Mouse (Mus musculus): ENCODE results near the gene Ptpdc1. TPM values are rescaled to one million over a fixed set of nuclear protein-coding genes. Genes with fewer than 3 reads are reported as not detected.

Gene Ptpdc1
- polyA plus RNA-seq, 1 experiment from 2014 or later, result 9.4 TPM

GRCm38 (mm10) chr13:48603296-48603695 lies 22.2 kb downstream of the Ptpdc1 start:
- 80% methylated on average over 3 of the region's 3 CpGs for WGBS
- Histone ChIP-seq H3K4me3 (no peak overlapping the region), H3K4me2 (no peak overlapping the region), H3K9me3 (no peaks in the 10 kb centered on the region), H3K27ac (no peak overlapping the region), H3K4me1 (no peaks in the 10 kb centered on the region), H3K9ac (no peak overlapping the region), H3K27me3 (no peaks in the 10 kb centered on the region), H3K36me3 (no peaks in the 10 kb centered on the region)
- ATAC-seq (ENCODE audit: borderline replicate concordance, extremely low read depth, low FRiP score, low TSS enrichment), result no peak

GRCm38 (mm10) chr13:48594605-48595004 lies 30.9 kb downstream of the Ptpdc1 start:
- WGBS, result 70% methylated on average over 7 of the region's 7 CpGs
- Histone ChIP-seq H3K9ac (no peak overlapping the region), H3K9me3 (no peaks in the 10 kb centered on the region), H3K36me3 (peaks cover 5% of the 10 kb centered on the region; the same call in 1 of the 2 replicates), H3K27ac (no peak overlapping the region), H3K4me1 (no peaks in the 10 kb centered on the region), H3K4me2 (no peak overlapping the region), H3K27me3 (no peaks in the 10 kb centered on the region), H3K4me3 (no peak overlapping the region)
- no peak for ATAC-seq (ENCODE audit: borderline replicate concordance, extremely low read depth, low FRiP score, low TSS enrichment)

GRCm38 (mm10) chr13:48594031-48594430 lies 31.4 kb downstream of the Ptpdc1 start:
- no peaks in the 10 kb centered on the region for H3K9me3 ChIP-seq
- no peak overlapping the region for H3K27ac ChIP-seq
- 83% methylated on average over 10 of the region's 10 CpGs for WGBS
- no peaks in the 10 kb centered on the region for H3K4me1 ChIP-seq
- no peak for ATAC-seq (ENCODE audit: borderline replicate concordance, extremely low read depth, low FRiP score, low TSS enrichment)
- no peaks in the 10 kb centered on the region for H3K27me3 ChIP-seq
- peaks cover 5% of the 10 kb centered on the region; the same call in 1 of the 2 replicates for H3K36me3 ChIP-seq
- H3K4me2 ChIP-seq, result no peak overlapping the region
- H3K9ac ChIP-seq, result no peak overlapping the region
- no peak overlapping the region for H3K4me3 ChIP-seq

- WGBS, result 44% methylated on average over 15 of the region's 15 CpGs
These were observed 32.3 kb downstream of the Ptpdc1 start for GRCm38 (mm10) chr13:48593181-48593580.

GRCm38 (mm10) chr13:48590743-48591142 lies 34.7 kb downstream of the Ptpdc1 start:
- Histone ChIP-seq H3K4me1 (peaks cover 4% of the 10 kb centered on the region; the same call in 1 of the 2 replicates), H3K9ac (no peak overlapping the region), H3K9me3 (no peaks in the 10 kb centered on the region), H3K36me3 (peaks cover 9% of the 10 kb centered on the region; the same call in 1 of the 2 replicates), H3K4me2 (no peak overlapping the region), H3K27me3 (no peaks in the 10 kb centered on the region), H3K27ac (no peak overlapping the region), H3K4me3 (no peak overlapping the region)
- no peak for ATAC-seq (ENCODE audit: borderline replicate concordance, extremely low read depth, low FRiP score, low TSS enrichment)

More at GRCm38 (mm10) chr13:48593181-48593580, 32.3 kb downstream of the Ptpdc1 start:
- Histone ChIP-seq H3K4me2 (no peak overlapping the region), H3K36me3 (peaks cover 5% of the 10 kb centered on the region; the same call in 1 of the 2 replicates), H3K27me3 (no peaks in the 10 kb centered on the region), H3K27ac (no peak overlapping the region), H3K4me1 (peaks cover 4% of the 10 kb centered on the region; the same call in 1 of the 2 replicates), H3K9ac (no peak overlapping the region), H3K9me3 (no peaks in the 10 kb centered on the region), H3K4me3 (no peak overlapping the region)
- no peak for ATAC-seq (ENCODE audit: borderline replicate concordance, extremely low read depth, low FRiP score, low TSS enrichment)

- H3K27me3 ChIP-seq, result no peaks in the 10 kb centered on the region
- H3K9ac ChIP-seq, result no peak overlapping the region
- no peak overlapping the region for H3K4me2 ChIP-seq
- H3K36me3 ChIP-seq, result peaks cover 9% of the 10 kb centered on the region; the same call in 1 of the 2 replicates
- ATAC-seq (ENCODE audit: borderline replicate concordance, extremely low read depth, low FRiP score, low TSS enrichment), result 0 out of 2 replicates have a peak, but pooled peaks have one; percentile 35
- no peaks in the 10 kb centered on the region for H3K9me3 ChIP-seq
- no peak overlapping the region for H3K4me3 ChIP-seq
- no peak overlapping the region for H3K27ac ChIP-seq
- WGBS, result 66% methylated on average over 11 of the region's 11 CpGs
- H3K4me1 ChIP-seq, result peaks cover 4% of the 10 kb centered on the region; the same call in 1 of the 2 replicates
These were observed 38.1 kb downstream of the Ptpdc1 start for GRCm38 (mm10) chr13:48587354-48587753.

- WGBS, result 88% methylated on average over 9 of the region's 9 CpGs
- Histone ChIP-seq H3K4me3 (no peak overlapping the region), H3K27me3 (no peaks in the 10 kb centered on the region), H3K4me2 (no peak overlapping the region), H3K4me1 (peaks cover 4% of the 10 kb centered on the region; the same call in 1 of the 2 replicates), H3K27ac (no peak overlapping the region), H3K9ac (no peak overlapping the region), H3K9me3 (no peaks in the 10 kb centered on the region), H3K36me3 (peaks cover 9% of the 10 kb centered on the region; the same call in 1 of the 2 replicates)
- no peak for ATAC-seq (ENCODE audit: borderline replicate concordance, extremely low read depth, low FRiP score, low TSS enrichment)
These were observed 39.0 kb downstream of the Ptpdc1 start for GRCm38 (mm10) chr13:48586496-48586895.

GRCm38 (mm10) chr13:48585786-48586185 lies 39.7 kb downstream of the Ptpdc1 start:
- no peak overlapping the region for H3K4me3 ChIP-seq
- WGBS, result 74% methylated on average over 7 of the region's 7 CpGs
- H3K4me1 ChIP-seq, result peaks cover 4% of the 10 kb centered on the region; the same call in 1 of the 2 replicates

GRCm38 (mm10) chr13:48582688-48583379 lies 42.6 kb downstream of the Ptpdc1 start:
- ATAC-seq (ENCODE audit: borderline replicate concordance, extremely low read depth, low FRiP score, low TSS enrichment), result no peak
- Histone ChIP-seq H3K27ac (no peak overlapping the region), H3K4me3 (no peak overlapping the region), H3K9me3 (no peaks in the 10 kb centered on the region), H3K9ac (no peak overlapping the region), H3K4me2 (no peak overlapping the region), H3K27me3 (no peaks in the 10 kb centered on the region), H3K4me1 (peaks cover 8% of the 10 kb centered on the region; the same call in 1 of the 2 replicates), H3K36me3 (peaks cover 9% of the 10 kb centered on the region; the same call in 1 of the 2 replicates)
- WGBS, result 66% methylated on average over 10 of the region's 10 CpGs

More at GRCm38 (mm10) chr13:48585786-48586185, 39.7 kb downstream of the Ptpdc1 start:
- Histone ChIP-seq H3K9me3 (no peaks in the 10 kb centered on the region), H3K9ac (no peak overlapping the region), H3K4me2 (no peak overlapping the region), H3K27me3 (no peaks in the 10 kb centered on the region), H3K27ac (no peak overlapping the region), H3K36me3 (peaks cover 9% of the 10 kb centered on the region; the same call in 1 of the 2 replicates)
- no peak for ATAC-seq (ENCODE audit: borderline replicate concordance, extremely low read depth, low FRiP score, low TSS enrichment)

- no peak for ATAC-seq (ENCODE audit: borderline replicate concordance, extremely low read depth, low FRiP score, low TSS enrichment)
- Histone ChIP-seq H3K4me1 (peaks cover 28% of the 10 kb centered on the region), H3K4me3 (no peak overlapping the region), H3K27me3 (no peaks in the 10 kb centered on the region), H3K36me3 (no peaks in the 10 kb centered on the region), H3K9ac (no peak overlapping the region), H3K27ac (peak overlapping the region; percentile 36; the same call in 1 of the 2 replicates), H3K4me2 (no peak overlapping the region), H3K9me3 (no peaks in the 10 kb centered on the region)
- WGBS, result 68% methylated on average over 4 of the region's 4 CpGs
These were observed 46.8 kb downstream of the Ptpdc1 start for GRCm38 (mm10) chr13:48578616-48579015.

- H3K9me3 ChIP-seq, result no peaks in the 10 kb centered on the region
- H3K4me1 ChIP-seq, result peaks cover 35% of the 10 kb centered on the region
- no peak overlapping the region for H3K4me2 ChIP-seq
- WGBS, result 40% methylated on average over 11 of the region's 11 CpGs
- no peak overlapping the region for H3K4me3 ChIP-seq
- 0 out of 2 replicates have a peak overlapping the region, but pooled peaks have one; percentile 46 for H3K27ac ChIP-seq
- ATAC-seq (ENCODE audit: borderline replicate concordance, extremely low read depth, low FRiP score, low TSS enrichment), result no peak
- no peaks in the 10 kb centered on the region for H3K36me3 ChIP-seq
- no peaks in the 10 kb centered on the region for H3K27me3 ChIP-seq
- H3K9ac ChIP-seq, result no peak overlapping the region
These were observed 47.6 kb downstream of the Ptpdc1 start for GRCm38 (mm10) chr13:48577836-48578235.

- no peak overlapping the region for H3K4me2 ChIP-seq
- H3K27ac ChIP-seq, result no peak overlapping the region
- 64% methylated on average over 6 of the region's 6 CpGs for WGBS
- no peaks in the 10 kb centered on the region for H3K9me3 ChIP-seq
- H3K4me1 ChIP-seq, result peaks cover 39% of the 10 kb centered on the region
- H3K27me3 ChIP-seq, result no peaks in the 10 kb centered on the region
- no peak overlapping the region for H3K4me3 ChIP-seq
- ATAC-seq (ENCODE audit: borderline replicate concordance, extremely low read depth, low FRiP score, low TSS enrichment), result no peak
- no peak overlapping the region for H3K9ac ChIP-seq
- no peaks in the 10 kb centered on the region for H3K36me3 ChIP-seq
These were observed 48.5 kb downstream of the Ptpdc1 start for GRCm38 (mm10) chr13:48577007-48577406.

All from lung, embryonic 15.5 days (tissue).